Mouse (Mus musculus) layer of hippocampus, postnatal 10 days (tissue): ENCODE measurements around the gene Gm16181. TPM values are rescaled to one million over a fixed set of nuclear protein-coding genes. Genes with fewer than 3 reads are reported as not detected.
A peak's percentile ranks its signal among the peaks of the same experiment; 100 is the strongest.

Experiments
- DNase-seq, 2 experiments: peaks; one replicate each; pipeline ENCODE4 v3.0.0; 2021; ENCODE audit warnings: low spot score in 2 of 2
- total RNA-seq, 2 experiments: library from RNA; stranded (reverse); gene quantifications; 2 replicates each; pipeline ENCODE4 v1.2.3; 2021

Gm16181 gene
- total RNA-seq, 2 experiments from 2014 or later: not detected

DNA sequence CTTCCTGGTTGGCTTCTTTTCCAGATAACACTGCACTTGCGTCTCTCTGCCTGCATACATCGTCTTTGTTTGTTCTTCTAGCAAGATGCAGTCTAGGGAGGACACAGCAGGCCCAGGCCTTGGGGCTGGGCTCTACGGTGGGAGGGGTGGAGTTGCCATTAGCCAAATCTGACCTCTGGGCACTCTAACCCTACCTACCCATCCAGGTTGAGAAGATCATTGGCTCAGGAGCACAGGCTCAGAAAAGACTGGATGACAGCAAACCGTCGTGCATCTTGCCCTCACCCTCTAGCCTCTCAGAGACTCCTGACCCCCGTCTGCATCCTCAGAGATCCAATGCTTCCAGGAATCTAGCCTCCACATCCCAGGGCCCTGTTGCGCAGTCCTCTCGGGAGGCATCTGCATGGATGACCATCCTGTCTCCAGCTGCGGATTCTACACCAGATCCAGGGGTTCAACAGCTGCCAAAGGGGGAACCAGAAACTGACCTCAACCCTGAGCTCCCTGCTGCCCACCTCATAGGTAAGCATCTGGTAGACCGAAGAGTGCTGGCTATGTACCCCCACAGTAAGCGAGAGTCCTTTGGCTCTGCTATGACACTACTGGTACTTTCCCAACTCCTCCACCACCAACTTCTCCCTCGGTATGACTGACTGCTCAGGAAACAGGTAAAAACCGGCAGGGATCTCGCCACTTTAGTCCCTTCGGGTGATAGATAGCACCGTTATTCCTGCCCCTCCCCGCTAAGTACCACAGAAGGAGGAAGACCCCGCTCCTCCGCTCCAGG lies 25.6 kb upstream of the Gm16181 start:
- DNase-seq: no peak

GRCm38 (mm10) chr17:35195631-35196320 lies 24.9 kb upstream of the Gm16181 start:
- DNase-seq: peak; percentile 82 to 85

DNA sequence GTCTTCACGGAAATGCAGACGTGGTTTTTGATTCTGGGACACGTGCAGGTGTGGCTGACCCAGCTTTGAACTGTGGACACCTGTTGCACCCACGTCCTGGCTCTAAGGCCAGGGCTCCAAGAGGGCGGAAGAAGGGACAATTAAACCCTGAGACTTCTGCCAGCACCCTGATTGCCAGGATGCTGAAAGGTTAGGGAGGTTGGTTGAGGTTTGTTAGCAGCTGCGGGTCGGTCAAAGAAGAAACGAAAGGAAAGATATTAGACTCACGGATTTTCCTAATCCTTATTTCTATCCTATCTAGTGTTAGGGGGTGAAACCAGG lies 24.4 kb upstream of the Gm16181 start:
- DNase-seq: no peak

DNA sequence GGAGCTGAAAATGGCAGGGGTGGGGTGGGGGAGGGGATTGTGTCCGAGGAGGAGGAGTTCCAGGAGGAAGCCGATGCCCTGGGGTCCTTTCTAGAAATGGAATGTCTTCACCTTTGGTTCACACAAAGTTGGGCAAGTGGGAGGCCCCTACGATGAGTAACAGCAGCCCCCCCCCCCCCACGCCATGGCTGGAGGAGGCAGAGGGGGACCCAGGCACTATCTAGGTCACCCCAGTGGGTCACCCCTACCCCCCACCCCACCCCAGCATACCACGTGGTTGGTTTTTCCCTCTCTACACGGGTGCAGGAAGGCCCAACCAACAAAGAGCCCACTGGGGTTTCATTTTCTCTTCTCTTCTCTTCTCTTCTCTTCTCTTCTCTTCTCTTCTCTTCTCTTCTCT lies 23.5 kb upstream of the Gm16181 start:
- no peak for DNase-seq

- no peak for DNase-seq
These were observed 22.6 kb upstream of the Gm16181 start for GRCm38 (mm10) chr17:35198029-35198428.

DNA sequence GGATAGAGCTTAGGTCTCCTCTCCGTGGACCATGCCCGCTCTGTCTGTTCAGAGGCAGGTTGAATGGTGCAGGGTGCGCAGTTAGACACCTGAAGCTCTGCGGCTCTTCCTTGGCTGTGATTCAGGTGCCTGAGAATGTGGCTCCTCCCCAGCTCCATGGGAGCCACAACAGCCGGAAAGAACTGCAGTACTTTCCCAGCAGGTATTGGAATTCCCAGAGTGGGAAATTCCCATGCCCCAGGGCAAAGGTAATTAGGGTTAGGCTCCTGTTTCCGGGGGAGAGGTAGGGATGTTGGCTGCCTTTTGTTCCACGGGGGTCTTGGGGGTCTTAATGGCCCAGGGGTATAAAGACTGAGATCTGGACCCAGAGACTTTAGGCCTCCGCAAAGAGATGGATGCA lies 21.7 kb upstream of the Gm16181 start:
- no peak for DNase-seq

GRCm38 (mm10) chr17:35200398-35200797 lies 20.2 kb upstream of the Gm16181 start:
- no peak for DNase-seq

- DNase-seq: no peak
These were observed 19.5 kb upstream of the Gm16181 start for GRCm38 (mm10) chr17:35201128-35201527.

DNA sequence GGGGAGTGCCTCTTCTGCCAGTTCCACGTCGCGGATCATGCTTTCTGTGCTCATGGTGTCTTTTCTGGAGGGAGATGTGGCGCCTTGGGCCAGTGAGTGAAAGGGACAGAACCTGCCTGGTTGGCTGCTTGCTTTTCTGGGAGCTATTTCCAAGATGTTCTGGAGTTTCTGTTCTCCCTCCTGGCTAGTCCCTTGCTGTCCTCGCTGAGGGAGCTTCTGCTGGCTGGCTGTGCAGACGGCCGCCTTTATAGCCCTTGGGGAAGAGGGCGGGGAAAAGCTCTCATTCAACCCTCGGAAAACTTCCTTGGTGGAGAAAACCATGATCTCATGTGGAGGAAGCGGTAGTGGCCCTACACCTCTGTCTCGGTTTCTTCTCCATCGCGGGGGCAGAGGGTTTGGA lies 18.8 kb upstream of the Gm16181 start, which contains the start of gene Tnf:
TSS of gene Tnf (minus strand) at position 221 of the 400 bp plus-strand sequence.
- DNase-seq: no peak

DNA sequence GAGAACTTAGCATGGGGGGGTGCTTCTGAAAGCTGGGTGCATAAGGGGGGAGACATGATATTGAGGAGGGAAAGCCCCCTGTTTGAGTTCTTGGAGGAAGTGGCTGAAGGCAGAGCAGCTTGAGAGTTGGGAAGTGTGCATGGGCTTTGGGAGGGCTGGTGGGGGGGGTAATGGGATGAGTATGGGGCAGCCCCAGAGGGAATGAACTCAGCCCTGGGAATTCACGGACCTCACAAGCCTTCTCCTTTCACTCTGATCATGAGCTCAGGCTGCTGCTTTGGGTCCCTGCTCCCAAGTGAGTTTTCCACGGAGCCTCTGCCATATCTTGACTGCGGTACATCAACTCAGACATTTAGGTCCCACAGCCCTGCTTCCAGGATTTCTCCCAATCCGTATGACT lies 18.2 kb upstream of the Gm16181 start:
- DNase-seq: no peak

DNA sequence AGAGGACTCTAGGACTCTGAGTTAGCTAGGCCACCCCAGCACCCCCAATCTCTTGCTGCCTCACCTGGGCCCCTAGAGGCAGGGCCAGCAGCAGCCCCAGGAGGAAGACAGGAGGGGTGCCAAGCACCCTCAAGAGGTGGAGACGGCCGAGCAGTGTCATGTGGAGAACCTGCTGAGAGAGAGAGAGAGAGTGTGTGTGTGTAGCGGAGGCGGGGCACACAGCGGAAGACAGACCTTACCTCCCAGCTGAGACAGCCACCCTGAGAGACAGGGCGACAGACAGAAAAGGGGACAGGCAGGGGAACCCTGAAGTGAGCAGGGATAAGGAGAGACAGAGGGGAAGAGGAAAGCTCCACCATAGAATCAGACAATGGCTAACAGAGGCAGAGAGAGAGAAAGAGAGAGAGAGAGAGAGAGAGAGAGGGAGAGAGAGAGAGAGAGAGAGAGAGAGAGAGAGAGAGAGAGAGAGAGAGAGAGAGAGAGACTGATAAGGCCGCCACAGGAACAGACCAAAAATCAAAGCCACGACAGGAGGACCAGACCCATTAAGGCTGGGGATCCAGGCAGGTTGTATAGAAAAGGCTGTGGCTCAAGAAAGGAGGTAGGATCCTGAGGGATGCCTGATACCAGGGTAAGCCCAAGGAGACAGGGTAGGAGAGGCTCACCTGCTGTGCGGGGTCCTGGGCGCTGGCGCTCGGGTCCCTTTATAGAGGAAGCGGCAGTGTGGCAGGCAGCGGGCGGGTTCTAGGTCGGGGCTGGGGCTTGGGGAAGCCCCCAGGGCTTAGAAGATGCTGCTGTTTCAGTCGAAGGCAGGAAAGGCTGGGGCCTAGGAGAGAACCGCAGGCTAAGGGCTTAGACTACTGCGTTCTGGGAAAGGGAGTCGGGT lies 15.9 kb upstream of the Gm16181 start, which contains the start of gene Lta:
TSS of gene Lta (minus strand) at position 858 of the 886 bp plus-strand sequence.
- DNase-seq: no peak

GRCm38 (mm10) chr17:35205380-35205769 lies 15.3 kb upstream of the Gm16181 start:
- DNase-seq: no peak

DNA sequence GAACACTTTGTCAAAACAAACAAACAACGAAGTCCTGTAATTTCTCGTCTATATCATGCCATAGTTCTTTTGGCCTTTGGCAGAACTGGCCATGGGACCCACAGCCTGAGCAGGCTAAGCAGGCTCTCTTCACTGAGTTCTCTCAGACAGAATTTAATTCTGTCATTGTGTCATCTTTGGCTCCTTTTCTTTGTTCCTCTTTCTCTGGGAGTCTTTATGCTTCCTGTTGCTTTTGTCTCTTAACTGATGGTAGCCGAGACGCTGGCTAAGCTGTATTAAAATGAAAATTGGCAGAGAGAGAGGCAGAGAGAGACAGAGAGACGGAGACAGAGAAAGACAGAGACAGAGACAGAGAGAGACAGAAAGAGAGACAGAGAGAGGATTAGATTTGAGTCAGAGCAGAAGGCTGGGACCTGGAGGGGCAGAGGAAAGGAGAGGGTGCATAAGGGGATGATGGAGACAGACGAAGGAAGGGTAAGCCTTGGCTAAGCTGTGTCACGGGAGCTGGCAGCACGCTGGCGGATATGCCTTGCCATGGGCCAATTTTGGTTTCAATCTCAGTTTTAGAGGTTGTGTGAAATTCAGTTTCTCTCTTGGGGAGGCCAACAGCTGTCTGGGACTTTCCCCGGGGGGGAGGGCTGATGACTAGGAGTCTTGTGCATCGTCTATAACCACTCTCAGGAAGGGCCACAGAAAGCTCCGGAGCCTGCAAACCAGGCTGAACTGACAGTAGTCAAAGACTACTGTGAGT lies 10.7 kb upstream of the Gm16181 start:
- no peak for DNase-seq

GRCm38 (mm10) chr17:35210593-35210992 lies 10.0 kb upstream of the Gm16181 start:
- DNase-seq: no peak

DNA sequence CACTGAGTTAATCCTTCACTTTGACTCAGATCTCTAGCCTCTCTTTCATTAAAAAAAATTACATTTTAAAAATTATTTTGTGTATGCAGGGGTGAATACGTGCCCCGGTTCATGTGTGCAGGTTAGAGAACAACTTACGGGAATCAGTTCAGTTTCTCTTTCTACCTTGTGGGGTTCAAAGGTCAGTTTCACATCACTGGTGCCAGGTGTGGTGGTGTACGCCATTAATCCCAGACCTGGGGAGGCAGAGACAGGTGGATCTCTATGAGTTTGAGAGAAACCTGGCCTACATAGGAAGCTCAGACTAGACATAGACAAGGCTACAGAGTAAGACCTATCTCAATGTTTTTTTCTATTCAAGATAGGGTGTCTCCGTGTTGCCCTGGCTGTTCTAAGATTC lies 7.6 kb upstream of the Gm16181 start:
- DNase-seq: no peak

DNA sequence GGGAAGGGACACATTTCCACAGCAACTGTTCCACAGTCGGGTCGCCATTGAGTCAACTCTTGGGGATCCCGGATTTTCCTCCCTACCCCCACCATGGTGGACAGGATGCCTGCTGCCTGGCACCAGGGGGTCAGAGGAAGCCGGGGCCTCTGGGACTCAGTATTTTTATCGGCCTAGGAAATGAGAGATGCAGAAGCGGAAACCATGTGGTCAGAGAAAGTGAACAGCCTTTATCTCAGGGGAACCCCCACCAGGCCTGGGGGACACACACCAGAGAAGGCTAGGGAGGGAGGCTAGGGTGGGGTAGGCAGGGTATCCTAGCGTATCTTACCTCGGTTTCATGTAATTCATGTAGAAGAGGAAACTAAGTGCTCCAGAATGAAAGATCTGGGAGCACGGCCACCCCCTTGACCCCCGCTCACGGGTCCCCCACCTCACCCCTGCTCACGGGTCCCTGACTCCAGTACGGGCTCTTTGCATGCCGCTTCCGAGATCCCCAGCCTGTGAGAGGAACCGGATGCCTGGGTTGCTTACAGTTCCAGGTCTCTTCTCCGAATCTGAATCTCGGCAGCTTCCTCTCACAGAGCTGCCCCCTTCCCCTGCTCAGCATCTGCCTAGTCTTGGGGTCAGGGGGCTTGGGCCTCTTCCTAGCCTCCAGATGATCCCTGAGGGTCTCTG lies 2.0 kb upstream of the Gm16181 start:
- DNase-seq: no peak

DNA sequence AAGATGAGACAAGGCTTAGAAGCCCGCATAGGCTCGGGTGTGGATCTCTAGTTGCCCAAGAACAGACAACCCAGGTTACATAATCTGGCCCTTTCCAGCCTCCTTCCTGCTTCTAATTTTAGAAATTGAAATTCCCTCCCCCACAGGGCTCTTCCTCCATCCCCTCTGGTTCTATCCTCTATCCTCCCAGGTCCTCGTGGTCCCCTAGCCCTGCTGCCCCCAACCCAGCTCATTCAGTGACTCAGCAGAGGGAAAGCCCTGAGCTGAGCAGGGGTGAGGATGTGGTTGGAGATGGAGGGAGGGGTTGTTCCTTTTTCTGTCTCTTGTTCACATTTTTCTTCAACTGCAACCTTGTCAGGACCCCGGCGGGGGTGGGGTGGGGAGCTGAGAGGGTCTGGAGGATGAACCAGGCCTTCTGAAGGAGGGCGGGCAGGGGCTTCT lies 1.0 kb upstream of the Gm16181 start:
- DNase-seq: no peak

DNA sequence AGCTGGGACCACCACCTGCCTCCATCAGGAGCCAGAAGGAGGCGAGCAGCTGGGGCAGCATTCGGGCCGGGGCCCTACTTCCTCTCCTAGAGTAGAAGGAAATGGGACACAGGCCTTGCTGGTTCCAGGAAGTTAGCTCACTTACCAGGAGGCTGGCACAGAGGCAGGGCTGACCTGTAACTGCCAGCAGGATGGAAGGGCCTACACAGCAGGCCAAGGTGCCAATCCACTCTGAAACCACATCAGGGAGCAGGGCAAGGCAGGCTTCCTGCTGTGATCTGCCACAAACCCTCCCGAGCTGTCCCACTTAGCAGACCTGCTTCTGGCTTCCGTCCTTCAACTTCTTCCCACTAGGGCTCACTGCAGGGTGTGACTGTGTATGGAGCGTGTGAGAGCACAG lies 1.7 kb downstream of the Gm16181 start:
- no peak for DNase-seq

DNA sequence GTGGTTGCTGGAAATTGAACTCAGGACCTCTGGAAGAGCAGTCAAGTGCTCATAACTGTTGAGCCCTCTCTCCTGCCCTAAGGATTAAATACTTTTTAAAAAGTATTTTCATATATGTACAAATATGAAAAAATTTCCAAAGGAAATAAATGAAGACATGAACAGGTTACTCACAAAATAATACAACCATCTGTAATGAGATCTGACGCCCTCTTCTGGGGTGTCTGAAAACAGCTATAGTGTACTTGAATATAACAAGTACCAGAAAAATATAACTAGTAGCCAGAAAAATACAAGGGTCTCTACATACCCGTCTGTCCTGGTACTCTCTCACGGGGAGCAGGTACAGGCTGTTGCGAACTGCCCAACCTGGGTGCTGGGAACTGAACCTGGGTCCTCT lies 4.0 kb downstream of the Gm16181 start:
- DNase-seq: no peak

- DNase-seq: no peak
These were observed 4.8 kb downstream of the Gm16181 start for GRCm38 (mm10) chr17:35225456-35225855.
